Mouse (Mus musculus) adipose tissue, adult 10 weeks (tissue): ENCODE measurements around the gene Rnf216. TPM values are rescaled to one million over a fixed set of nuclear protein-coding genes. Genes with fewer than 3 reads are reported as not detected.

Experiments
- polyA plus RNA-seq: library from polyadenylated mRNA; stranded (reverse); fragments of 350-450 nt; fragmentation: Illumina TruSeq; extraction: RNeasy Lipid Tissue Mini Kit (QIAGEN cat#74804); gene quantifications from one replicate; pipeline ENCODE4 v1.2.3, GENCODE M21; 2014; ENCODE audit warnings: low read depth, low replicate concordance

The Rnf216 gene
- polyA plus RNA-seq, result 22.1 TPM

GRCm38 (mm10) chr5:143112281-143113246 lies at the start of gene Rnf216:
TSS of gene Rnf216 (minus strand) at chr5:143112994.

GRCm38 (mm10) chr5:143147481-143147880 lies 34.7 kb upstream of the Rnf216 start, which contains the start of gene Olfr718-ps1:
TSS of gene Olfr718-ps1 (minus strand) at chr5:143147581.

DNA sequence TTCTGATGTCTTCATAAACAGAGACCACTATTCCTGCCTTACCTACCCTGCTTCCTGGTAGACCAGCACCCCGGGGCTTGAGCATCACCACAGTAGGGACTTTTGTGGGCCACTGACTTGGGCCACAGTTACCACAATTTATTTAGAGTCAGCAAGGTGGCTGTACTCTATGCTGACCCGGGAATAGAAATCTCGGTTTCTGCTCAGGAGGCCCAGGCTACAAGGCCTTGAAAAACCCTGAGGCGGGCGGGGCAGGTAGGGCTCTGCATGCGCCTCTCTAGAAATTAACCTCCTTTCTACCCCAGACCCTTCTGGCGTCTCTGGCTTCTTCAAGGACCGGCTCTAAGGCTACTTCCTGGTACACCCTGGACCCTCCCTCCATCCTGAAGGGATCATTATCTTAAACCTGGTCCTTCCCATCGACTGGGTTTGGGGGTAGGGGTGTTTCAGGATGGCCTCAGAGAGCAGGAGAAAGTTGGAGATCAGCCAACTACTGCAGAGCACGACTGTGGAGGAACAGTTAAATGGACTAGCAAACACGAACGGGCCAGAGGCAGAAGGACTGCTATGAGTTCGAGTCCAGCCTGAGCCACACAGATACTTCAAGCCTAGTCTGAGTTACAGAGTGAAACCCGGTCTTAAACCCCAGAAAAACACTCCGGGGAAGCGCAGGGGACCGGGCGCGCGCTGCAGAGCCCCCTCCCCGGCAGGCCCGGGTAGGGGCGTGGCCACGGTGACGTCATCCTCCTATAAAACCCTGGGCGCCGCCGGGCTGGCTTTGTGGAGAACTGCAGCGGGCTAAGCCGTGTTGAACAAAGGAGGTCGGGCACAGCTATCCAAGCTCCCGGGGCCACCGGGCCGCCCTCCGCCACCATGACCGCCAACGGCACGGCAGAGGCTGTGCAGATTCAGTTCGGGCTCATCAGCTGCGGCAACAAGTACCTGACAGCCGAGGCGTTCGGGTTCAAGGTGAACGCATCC lies 152.9 kb downstream of the Rnf216 start, which contains the start of gene Fscn1:
Fscn1 (plus strand) TSS at position 768 of the 981 bp plus-strand sequence.

Other genes with a start within 250 kb of the Rnf216 start
- 7.2 TPM for gene Fbxl18, start 217.6 kb downstream of the Rnf216 start, polyA plus RNA-seq
- 996 TPM for gene Actb, start 206.2 kb downstream of the Rnf216 start, polyA plus RNA-seq
- 22.4 TPM for gene Fscn1, start 152.7 kb downstream of the Rnf216 start, polyA plus RNA-seq
- not detected for gene Olfr718-ps1, start 34.6 kb upstream of the Rnf216 start, polyA plus RNA-seq
- gene Rbak, start 67.8 kb upstream of the Rnf216 start, polyA plus RNA-seq, result 9.7 TPM
- gene Spdye4b, start 68.0 kb upstream of the Rnf216 start, polyA plus RNA-seq, result 0.63 TPM
- gene Spdye4a, start 113.9 kb upstream of the Rnf216 start, polyA plus RNA-seq, result 0.47 TPM
- 9.4 TPM for gene Zfp12, start 122.2 kb upstream of the Rnf216 start, polyA plus RNA-seq
- 8.1 TPM for gene Zfp316, start 157.0 kb upstream of the Rnf216 start, polyA plus RNA-seq
- gene Zfp853, start 180.6 kb upstream of the Rnf216 start, polyA plus RNA-seq, result 0.24 TPM
- 14.0 TPM for gene E130309D02Rik, start 202.4 kb upstream of the Rnf216 start, polyA plus RNA-seq
- 66.5 TPM for gene Zdhhc4, start 216.3 kb upstream of the Rnf216 start, polyA plus RNA-seq
- gene Grid2ip, start 244.3 kb upstream of the Rnf216 start, polyA plus RNA-seq, result not detected